Mouse (Mus musculus) heart, embryonic 15.5 days (tissue): ENCODE measurements around the gene Zbtb46. TPM values are rescaled to one million over a fixed set of nuclear protein-coding genes. Genes with fewer than 3 reads are reported as not detected.

ENCODE experiments used
- ATAC-seq: fragments of 200-750 bp; cut with Nextera tagmentation; replicated peaks from 2 replicates; pipeline ENCODE4 v1.8.0; 2017; ENCODE audit warnings: low read depth, moderate TSS enrichment; ENCODE audit not compliant: insufficient number of reproducible peaks, insufficient read depth, low FRiP score
- H3K27ac ChIP-seq: fragments of 300-500 bp; sonication (generic); 2 replicates; pipeline ENCODE4 v1.5.1; 2015; ENCODE audit warnings: mild to moderate bottlenecking, inconsistent platforms
- H3K27me3 ChIP-seq: fragments of 300-500 bp; sonication (generic); 2 replicates; pipeline ENCODE4 v1.6.1; 2015; ENCODE audit warnings: inconsistent platforms
- H3K36me3 ChIP-seq: fragments of 300-500 bp; sonication (generic); 2 replicates; pipeline ENCODE4 v1.6.1; 2015; ENCODE audit warnings: mild to moderate bottlenecking, inconsistent platforms
- H3K4me1 ChIP-seq: fragments of 300-500 bp; sonication (generic); replicated peaks from 2 replicates; pipeline ENCODE4 v1.6.1; 2015; ENCODE audit warnings: inconsistent platforms
- H3K4me2 ChIP-seq: fragments of 300-500 bp; sonication (generic); 2 replicates; pipeline ENCODE4 v1.6.1; 2015; ENCODE audit warnings: inconsistent platforms, mild to moderate bottlenecking, moderate library complexity
- H3K4me3 ChIP-seq: fragments of 300-500 bp; sonication (generic); 2 replicates; pipeline ENCODE4 v1.5.1; 2015; ENCODE audit warnings: mild to moderate bottlenecking, inconsistent platforms
- H3K9ac ChIP-seq: fragments of 300-500 bp; sonication (generic); 2 replicates; pipeline ENCODE4 v1.6.1; 2015; ENCODE audit warnings: mild to moderate bottlenecking, inconsistent platforms
- H3K9me3 ChIP-seq: fragments of 300-500 bp; sonication (generic); replicated peaks from 2 replicates; pipeline ENCODE4 v1.6.1; 2016; ENCODE audit warnings: inconsistent platforms
- WGBS: fragments of 180-500 bp; shearing (Covaris S2); methylation state at CpG from one replicate; pipeline ENCODE4 v1.1.7; 2015; ENCODE audit warnings: mixed read lengths; 5-methylcytosine and 5-hydroxymethylcytosine counted together
- polyA plus RNA-seq: library from polyadenylated mRNA; unstranded; fragments of >200 nt; fragmentation: Nextera tagmentation; extraction: Ambion mirVana; gene quantifications from 2 replicates; pipeline ENCODE4 v1.2.1, GENCODE M21; 2015

Zbtb46 gene
- polyA plus RNA-seq, 1 experiment from 2014 or later: 8.6 TPM

GRCm38 (mm10) chr2:181394086-181394485, 65.1 kb downstream of the Zbtb46 start:
- Histone ChIP-seq H3K9ac (no peak overlapping the region), H3K4me1 (peaks cover 16% of the 10 kb centered on the region), H3K4me3 (no peak overlapping the region), H3K36me3 (0 out of 2 replicates have a peak, but pooled peaks cover 5% of the 10 kb centered on the region), H3K9me3 (no peaks in the 10 kb centered on the region), H3K27me3 (no peaks in the 10 kb centered on the region), H3K4me2 (no peak overlapping the region), H3K27ac (no peak overlapping the region)
- ATAC-seq: no peak
- 92% methylated on average over 3 of the region's 3 CpGs for WGBS

- H3K9ac ChIP-seq: no peak overlapping the region
- H3K27me3 ChIP-seq: no peaks in the 10 kb centered on the region
- WGBS: 29% methylated on average over 4 of the region's 4 CpGs
- H3K9me3 ChIP-seq: no peaks in the 10 kb centered on the region
- H3K27ac ChIP-seq: no peak overlapping the region
- no peak overlapping the region for H3K4me3 ChIP-seq
- 0 out of 2 replicates have a peak, but pooled peaks cover 5% of the 10 kb centered on the region for H3K36me3 ChIP-seq
- no peak overlapping the region for H3K4me2 ChIP-seq
- H3K4me1 ChIP-seq: peaks cover 13% of the 10 kb centered on the region
- peak; percentile 32; the same call in 1 of the 2 replicates for ATAC-seq
Observed at GRCm38 (mm10) chr2:181392600-181393213, 66.5 kb downstream of the Zbtb46 start.

- ATAC-seq: no peak
- H3K4me1 ChIP-seq: peaks cover 5% of the 10 kb centered on the region; the same call in 1 of the 2 replicates
- H3K27me3 ChIP-seq: no peaks in the 10 kb centered on the region
- 59% methylated on average over 2 of the region's 2 CpGs for WGBS
- H3K27ac ChIP-seq: no peak overlapping the region
- no peak overlapping the region for H3K4me3 ChIP-seq
- H3K9ac ChIP-seq: no peak overlapping the region
- H3K4me2 ChIP-seq: no peak overlapping the region
- H3K9me3 ChIP-seq: no peaks in the 10 kb centered on the region
- H3K36me3 ChIP-seq: peaks cover 11% of the 10 kb centered on the region; the same call in 1 of the 2 replicates
Observed at GRCm38 (mm10) chr2:181391541-181391940, 67.7 kb downstream of the Zbtb46 start.

GRCm38 (mm10) chr2:181391022-181391421, 68.2 kb downstream of the Zbtb46 start:
- Histone ChIP-seq H3K27me3 (no peaks in the 10 kb centered on the region), H3K36me3 (peaks cover 16% of the 10 kb centered on the region; the same call in 1 of the 2 replicates)
- 89% methylated on average over 15 of the region's 15 CpGs for WGBS

GRCm38 (mm10) chr2:181390136-181390870, 68.9 kb downstream of the Zbtb46 start:
- Histone ChIP-seq H3K4me1 (peaks cover 6% of the 10 kb centered on the region), H3K36me3 (peaks cover 18% of the 10 kb centered on the region; the same call in 1 of the 2 replicates), H3K4me2 (no peak overlapping the region), H3K27me3 (no peaks in the 10 kb centered on the region), H3K9ac (no peak overlapping the region), H3K4me3 (no peak overlapping the region), H3K27ac (no peak overlapping the region), H3K9me3 (no peaks in the 10 kb centered on the region)
- ATAC-seq: no peak
- WGBS: 83% methylated on average over 4 of the region's 4 CpGs

More at GRCm38 (mm10) chr2:181391022-181391421, 68.2 kb downstream of the Zbtb46 start:
- no peak for ATAC-seq
- H3K4me3 ChIP-seq: no peak overlapping the region
- H3K4me2 ChIP-seq: no peak overlapping the region
- no peak overlapping the region for H3K9ac ChIP-seq
- no peak overlapping the region for H3K27ac ChIP-seq
- H3K9me3 ChIP-seq: no peaks in the 10 kb centered on the region
- H3K4me1 ChIP-seq: peaks cover 4% of the 10 kb centered on the region; the same call in 1 of the 2 replicates

GRCm38 (mm10) chr2:181386663-181387210, 72.5 kb downstream of the Zbtb46 start:
- Histone ChIP-seq H3K4me2 (no peak overlapping the region), H3K36me3 (peaks cover 29% of the 10 kb centered on the region; the same call in 1 of the 2 replicates), H3K27ac (no peak overlapping the region), H3K4me3 (no peak overlapping the region), H3K9ac (no peak overlapping the region), H3K27me3 (no peaks in the 10 kb centered on the region), H3K9me3 (no peaks in the 10 kb centered on the region), H3K4me1 (peaks cover 12% of the 10 kb centered on the region; the same call in 1 of the 2 replicates)
- 76% methylated on average over 3 of the region's 4 CpGs for WGBS
- no peak for ATAC-seq

- peak overlapping the region; percentile 38; the same call in 1 of the 2 replicates for H3K27ac ChIP-seq
- H3K4me2 ChIP-seq: no peak overlapping the region
- ATAC-seq: no peak
- H3K36me3 ChIP-seq: peaks cover 31% of the 10 kb centered on the region; the same call in 1 of the 2 replicates
- H3K4me3 ChIP-seq: no peak overlapping the region
- no peaks in the 10 kb centered on the region for H3K27me3 ChIP-seq
- peaks cover 12% of the 10 kb centered on the region; the same call in 1 of the 2 replicates for H3K4me1 ChIP-seq
- H3K9ac ChIP-seq: no peak overlapping the region
- 59% methylated on average over 3 of the region's 3 CpGs for WGBS
- H3K9me3 ChIP-seq: no peaks in the 10 kb centered on the region
Observed at GRCm38 (mm10) chr2:181385885-181386284, 73.3 kb downstream of the Zbtb46 start.

- Histone ChIP-seq H3K36me3 (peaks cover 40% of the 10 kb centered on the region), H3K4me1 (peaks cover 12% of the 10 kb centered on the region; the same call in 1 of the 2 replicates), H3K27ac (peak overlapping the region; percentile 52; the same call in 1 of the 2 replicates), H3K4me3 (no peak overlapping the region), H3K4me2 (no peak overlapping the region), H3K9ac (no peak overlapping the region), H3K27me3 (no peaks in the 10 kb centered on the region), H3K9me3 (no peaks in the 10 kb centered on the region)
- 71% methylated on average over 4 of the region's 4 CpGs for WGBS
- peak; percentile 56 for ATAC-seq
Observed at GRCm38 (mm10) chr2:181384919-181385391, 74.3 kb downstream of the Zbtb46 start.

- Histone ChIP-seq H3K27ac (0 out of 2 replicates have a peak overlapping the region, but pooled peaks have one; percentile 52), H3K4me1 (peaks cover 12% of the 10 kb centered on the region; the same call in 1 of the 2 replicates), H3K36me3 (peaks cover 45% of the 10 kb centered on the region), H3K4me2 (no peak overlapping the region), H3K9me3 (no peaks in the 10 kb centered on the region), H3K4me3 (no peak overlapping the region), H3K27me3 (no peaks in the 10 kb centered on the region), H3K9ac (no peak overlapping the region)
- no peak for ATAC-seq
- WGBS: 79% methylated on average over 7 of the region's 7 CpGs
Observed at GRCm38 (mm10) chr2:181384463-181384862, 74.8 kb downstream of the Zbtb46 start.

GRCm38 (mm10) chr2:181381631-181382306, 77.5 kb downstream of the Zbtb46 start:
- Histone ChIP-seq H3K36me3 (peaks cover 53% of the 10 kb centered on the region), H3K4me2 (no peak overlapping the region), H3K9ac (no peak overlapping the region), H3K4me1 (peaks cover 12% of the 10 kb centered on the region; the same call in 1 of the 2 replicates), H3K27me3 (no peaks in the 10 kb centered on the region), H3K27ac (no peak overlapping the region), H3K9me3 (no peaks in the 10 kb centered on the region), H3K4me3 (no peak overlapping the region)
- ATAC-seq: no peak
- 89% methylated on average over 6 of the region's 6 CpGs for WGBS
